ENCODE assay signal across 14 mouse cellular contexts in the genomic region with DNA sequence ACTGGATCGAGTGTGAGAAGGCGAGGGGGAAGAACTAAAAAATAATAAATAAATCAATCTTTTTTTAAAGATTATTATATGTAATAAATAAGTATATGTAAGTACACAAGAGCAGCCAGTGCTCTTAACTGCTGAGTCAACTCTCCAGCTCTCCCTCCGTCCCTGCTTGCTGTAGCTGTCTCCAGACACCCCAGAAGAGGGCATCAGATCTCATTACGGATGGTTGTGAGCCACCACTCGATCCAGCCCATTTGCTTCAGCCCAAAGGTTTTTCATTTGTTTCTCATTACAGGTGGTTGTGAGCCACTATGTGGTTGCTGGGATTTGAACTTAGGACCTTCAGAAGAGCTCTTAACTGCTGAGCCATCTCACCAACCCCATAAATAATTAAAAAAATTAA. TPM values are rescaled to one million over a fixed set of nuclear protein-coding genes. Genes with fewer than 3 reads are reported as not detected.
A peak's percentile ranks its signal among the peaks of the same experiment; 100 is the strongest.
DNase-seq lines count a peak whose midpoint lies in the region; ATAC-seq and TF ChIP-seq lines count a peak whose summit lies in the region.
"Had no signal": no experiment of that assay in that cellular context is flagged by ENCODE, and none has a peak within 500 bp of the region (broad histone marks: within the 10 kb centered on the region; RNA-seq: fewer than 3 reads in every experiment).

No protein-coding gene starts in this region.

- peaks cover 3% of the 10 kb centered on the region for H3K4me1 ChIP-seq in heart, adult 2 months (ENCODE audit: control insufficient read depth, insufficient read depth, low read length)
- peaks cover 4% of the 10 kb centered on the region; the same call in 1 of the 2 replicates for H3K4me1 ChIP-seq in heart, embryonic 11.5 days (ENCODE audit: control insufficient read depth, insufficient read depth, low read length)

- no peak overlapping the region for H3K9ac ChIP-seq in heart, adult 2 months (ENCODE audit: low read depth, low read length)
- no peak overlapping the region for H3K9ac ChIP-seq in heart, embryonic 11.5 days (ENCODE audit: low read depth, low read length)
- H3K9ac ChIP-seq: embryonic facial prominence, embryonic 13.5 days; forebrain, embryonic 13.5 days; heart, embryonic 13.5 days; hindbrain, embryonic 12.5 days; hindbrain, embryonic 15.5 days had no signal

- H3K9me3 ChIP-seq in heart, embryonic 11.5 days (replicated peaks; ENCODE audit: control insufficient read depth, low read length) = 0 out of 2 replicates have a peak, but pooled peaks cover 2% of the 10 kb centered on the region
- H3K9me3 ChIP-seq: embryonic facial prominence, embryonic 13.5 days; forebrain, embryonic 13.5 days; G1E; hindbrain, embryonic 12.5 days; hindbrain, embryonic 15.5 days had no signal

- intact Hi-C loops in heart, adult 2 months (cut with DNase I) = loop anchor here (1.0 to 10.0 kb wide), 2 partner anchors 49 to 155 kb away; partner anchors contain the start of gene Gm20403

- TF ChIP-seq POLR2A in heart, adult 2 months (IDR thresholded peaks at IDR 0.05; ENCODE audit: insufficient read depth, low read depth, low read length) = no peak

- TF ChIP-seq CTCF in heart, adult 2 months (IDR thresholded peaks at IDR 0.05) = 0 out of 2 replicates have a peak, but pooled peaks have one; percentile 8

- DNase-seq in heart, adult 2 months = no peak
- DNase-seq in 3T3-L1 (ENCODE audit: low read depth, low spot score) = peak; percentile 41
- DNase-seq in ES-CJ7 (ENCODE audit: low read depth, low spot score) = peak; percentile 34
- DNase-seq in adrenal gland, postnatal 14 days = no peak
- DNase-seq in adrenal gland, adult 18-20 months (ENCODE audit: low spot score in 2 of 2) = no peak

- ATAC-seq in heart, embryonic 11.5 days (replicated peaks; ENCODE audit: insufficient number of reproducible peaks, low FRiP score, low TSS enrichment) = no peak
- ATAC-seq: intestine, postnatal 0 days had no signal

- no peak for TF ChIP-seq EP300 in heart, adult 2 months (IDR thresholded peaks at IDR 0.05; ENCODE audit: insufficient read depth, low read depth, low read length)

- H3K27ac ChIP-seq in heart, adult 2 months = no peak overlapping the region
- no peak overlapping the region for H3K27ac ChIP-seq in heart, embryonic 11.5 days (ENCODE audit: low read depth, low read length)
- H3K27ac ChIP-seq: embryonic facial prominence, embryonic 13.5 days; forebrain, embryonic 13.5 days; heart, embryonic 13.5 days; hindbrain, embryonic 12.5 days; hindbrain, embryonic 15.5 days had no signal

- no peak overlapping the region for H3K4me2 ChIP-seq in heart, embryonic 11.5 days
- H3K4me2 ChIP-seq: embryonic facial prominence, embryonic 13.5 days; forebrain, embryonic 13.5 days; heart, embryonic 13.5 days; hindbrain, embryonic 12.5 days; hindbrain, embryonic 15.5 days had no signal

- H3K4me3 ChIP-seq in heart, adult 2 months = no peak overlapping the region
- no peak overlapping the region for H3K4me3 ChIP-seq in heart, embryonic 11.5 days (ENCODE audit: low read depth, low read length)
- H3K4me3 ChIP-seq: embryonic facial prominence, embryonic 13.5 days; erythroblast, embryonic 14.5 days; forebrain, embryonic 13.5 days; heart, embryonic 13.5 days; hindbrain, embryonic 12.5 days; hindbrain, embryonic 15.5 days had no signal

- no peaks in the 10 kb centered on the region for H3K36me3 ChIP-seq in heart, adult 2 months (ENCODE audit: control insufficient read depth, insufficient read depth, low read length)
- H3K36me3 ChIP-seq in heart, embryonic 11.5 days (ENCODE audit: control insufficient read depth, insufficient read depth, low read length) = no peaks in the 10 kb centered on the region
- H3K36me3 ChIP-seq: embryonic facial prominence, embryonic 13.5 days; G1E; heart, embryonic 13.5 days; hindbrain, embryonic 12.5 days; hindbrain, embryonic 15.5 days had no signal

- no peaks in the 10 kb centered on the region for H3K79me2 ChIP-seq in heart, adult 2 months (replicated peaks; ENCODE audit: control insufficient read depth, insufficient read depth, low read length)

- H3K27me3 ChIP-seq in heart, adult 2 months (ENCODE audit: control insufficient read depth, insufficient read depth, low read length) = no peaks in the 10 kb centered on the region
- H3K27me3 ChIP-seq in heart, embryonic 11.5 days (ENCODE audit: control insufficient read depth, insufficient read depth, low read length) = no peaks in the 10 kb centered on the region
- H3K27me3 ChIP-seq: embryonic facial prominence, embryonic 13.5 days; forebrain, embryonic 13.5 days; heart, embryonic 13.5 days; hindbrain, embryonic 12.5 days; hindbrain, embryonic 15.5 days had no signal

- WGBS in heart, adult 2 months = 59% methylated on average over 5 of the region's 5 CpGs
- 51% methylated on average over 5 of the region's 5 CpGs for WGBS in heart, embryonic 11.5 days (ENCODE audit: insufficient replicate concordance)

RNA-seq across cellular contexts. Expression of gene Cfl2, which starts 32.8 kb away (rescaled TPM):
- 100 to 1,000 TPM; 333 to 392 TPM for total RNA-seq in heart, adult 2 months (2021)
- 156 and 340 TPM in 2 replicates for polyA plus RNA-seq in heart, adult 2 months (2012; rRNA removed)
- 421 and 474 TPM in 2 replicates for polyA plus RNA-seq in heart, embryonic 11.5 days (2014; fragmentation: Nextera tagmentation; extraction: Ambion mirVana)
- total RNA-seq in adrenal gland, postnatal 14 days (2021) = 129 and 134 TPM in 2 replicates
- 100 to 1,000 TPM; 121 to 137 TPM for total RNA-seq in adrenal gland, adult 18-20 months (2021)

RNA-seq across cellular contexts. Expression of gene Snx6, which starts 34.4 kb away (rescaled TPM):
- 10 to 100 TPM; 26.4 to 27.8 TPM for total RNA-seq in heart, adult 2 months (2021)
- polyA plus RNA-seq in heart, adult 2 months (2012; rRNA removed) = 12.3 and 15.8 TPM in 2 replicates
- 135 and 142 TPM in 2 replicates for polyA plus RNA-seq in heart, embryonic 11.5 days (2014; fragmentation: Nextera tagmentation; extraction: Ambion mirVana)
- total RNA-seq in adrenal gland, postnatal 14 days (2021) = 54.1 and 58.4 TPM in 2 replicates
- 10 to 100 TPM; 57.6 to 61.0 TPM for total RNA-seq in adrenal gland, adult 18-20 months (2021)

Comparison
In these comparisons a context has a peak if more than half of its experiments do, and no peak if none do; other contexts are left out.
1. DNase-seq: peak in 3T3-L1 (single experiment) and ES-CJ7 (single experiment); none in heart, adult 2 months (0 of 2), adrenal gland, postnatal 14 days (single experiment) and adrenal gland, adult 18-20 months (0 of 2).